Mouse (Mus musculus): ENCODE measurements around the gene Cdc16.

- TF ChIP-seq EP300 (IDR thresholded peaks at IDR 0.05; ENCODE audit: insufficient read depth, low read depth, low read length) (no peak), CTCF (IDR thresholded peaks at IDR 0.05; ENCODE audit: low read depth, low read length) (no peak)
These were observed 23.1 kb downstream of the Cdc16 start for GRCm38 (mm10) chr8:13780536-13780935.
